Mouse (Mus musculus): ENCODE results near the gene Hist1h3g. TPM values are rescaled to one million over a fixed set of nuclear protein-coding genes. Genes with fewer than 3 reads are reported as not detected.
A peak's percentile ranks its signal among the peaks of the same experiment; 100 is the strongest.
"Not testable (repeated sequence)": the region's sequence is repeated elsewhere in the genome, so short reads cannot be mapped to it uniquely, and the experiment has no call there.

Gene Hist1h3g
- polyA plus RNA-seq, 1 experiment = not detected

- Histone ChIP-seq H3K4me1 (ENCODE audit: control insufficient read depth, insufficient read depth, insufficient read length, low read length) (no peaks in the 10 kb centered on the region), H3K4me3 (ENCODE audit: insufficient read depth, low read depth, low read length) (peak overlapping the region; percentile 69), H3K27ac (replicated peaks; ENCODE audit: low read depth, low read length) (peak overlapping the region; percentile 74)
Measured at GRCm38 (mm10) chr13:23554925-23555838, 20.0 kb downstream of the Hist1h3g start.

- Histone ChIP-seq H3K27ac (replicated peaks; ENCODE audit: low read depth, low read length) (peak overlapping the region; percentile 77), H3K4me1 (ENCODE audit: control insufficient read depth, insufficient read depth, insufficient read length, low read length) (no peaks in the 10 kb centered on the region), H3K4me3 (ENCODE audit: insufficient read depth, low read depth, low read length) (peak overlapping the region; percentile 69)
Measured at GRCm38 (mm10) chr13:23555839-23556416, 20.7 kb downstream of the Hist1h3g start.

GRCm38 (mm10) chr13:23556906-23557305, 21.7 kb downstream of the Hist1h3g start:
- no peak overlapping the region for H3K27ac ChIP-seq (replicated peaks; ENCODE audit: low read depth, low read length)
- H3K4me3 ChIP-seq (ENCODE audit: insufficient read depth, low read depth, low read length) = no peak overlapping the region

GRCm38 (mm10) chr13:23560699-23561098, 25.5 kb downstream of the Hist1h3g start:
- not testable (repeated sequence) for H3K4me3 ChIP-seq (ENCODE audit: insufficient read depth, low read depth, low read length); H3K27ac ChIP-seq (replicated peaks; ENCODE audit: low read depth, low read length); H3K4me1 ChIP-seq (ENCODE audit: control insufficient read depth, insufficient read depth, insufficient read length, low read length)

More at GRCm38 (mm10) chr13:23556906-23557305, 21.7 kb downstream of the Hist1h3g start:
- H3K4me1 ChIP-seq (ENCODE audit: control insufficient read depth, insufficient read depth, insufficient read length, low read length) = no peaks in the 10 kb centered on the region

- H3K4me1 ChIP-seq (ENCODE audit: control insufficient read depth, insufficient read depth, insufficient read length, low read length) = not testable (repeated sequence)
- H3K4me3 ChIP-seq (ENCODE audit: insufficient read depth, low read depth, low read length) = peak overlapping the region; percentile 75
- H3K27ac ChIP-seq (replicated peaks; ENCODE audit: low read depth, low read length) = peak overlapping the region; percentile 37; the same call in 1 of the 2 replicates
Measured at GRCm38 (mm10) chr13:23561531-23561882, 26.3 kb downstream of the Hist1h3g start.

- Histone ChIP-seq H3K4me3 (ENCODE audit: insufficient read depth, low read depth, low read length) (peak within 1 kb of the TSS; percentile 75), H3K27ac (replicated peaks; ENCODE audit: low read depth, low read length) (peak within 1 kb of the TSS; percentile 70)
- H3K4me1 ChIP-seq (ENCODE audit: control insufficient read depth, insufficient read depth, insufficient read length, low read length) = not testable (repeated sequence)
Measured at GRCm38 (mm10) chr13:23561883-23562659, 26.8 kb downstream of the Hist1h3g start, which contains the start of gene Hist1h3e. Gene Hist1h3e, minus strand, starts transcription at chr13:23562369.

GRCm38 (mm10) chr13:23562699-23563462, 27.7 kb downstream of the Hist1h3g start:
- Histone ChIP-seq H3K27ac (replicated peaks; ENCODE audit: low read depth, low read length) (peak overlapping the region; percentile 51), H3K4me1 (ENCODE audit: control insufficient read depth, insufficient read depth, insufficient read length, low read length) (no peaks in the 10 kb centered on the region), H3K4me3 (ENCODE audit: insufficient read depth, low read depth, low read length) (peak overlapping the region; percentile 75)

- no peaks in the 10 kb centered on the region for H3K4me1 ChIP-seq (ENCODE audit: control insufficient read depth, insufficient read depth, insufficient read length, low read length)
- no peak overlapping the region for H3K4me3 ChIP-seq (ENCODE audit: insufficient read depth, low read depth, low read length)
- H3K27ac ChIP-seq (replicated peaks; ENCODE audit: low read depth, low read length) = no peak overlapping the region
Measured at GRCm38 (mm10) chr13:23564482-23564881, 29.3 kb downstream of the Hist1h3g start.

- Histone ChIP-seq H3K27ac (replicated peaks; ENCODE audit: low read depth, low read length) (peak overlapping the region; percentile 46; the same call in 1 of the 2 replicates), H3K4me3 (ENCODE audit: insufficient read depth, low read depth, low read length) (peak overlapping the region; percentile 61)
- H3K4me1 ChIP-seq (ENCODE audit: control insufficient read depth, insufficient read depth, insufficient read length, low read length) = not testable (repeated sequence)
Measured at GRCm38 (mm10) chr13:23570261-23571021, 35.2 kb downstream of the Hist1h3g start.

GRCm38 (mm10) chr13:23571022-23571503, 35.8 kb downstream of the Hist1h3g start, which contains the start of the genes Hist1h2ae and Hist1h2bg:
Gene Hist1h2ae, minus strand, starts transcription at chr13:23571220.
Gene Hist1h2bg, plus strand, starts transcription at chr13:23571396.
- peak within 1 kb of the TSS; percentile 61 for H3K4me3 ChIP-seq (ENCODE audit: insufficient read depth, low read depth, low read length)
- 0 out of 2 replicates have a peak, but pooled peaks cover 2% of the 10 kb centered on the region for H3K4me1 ChIP-seq (ENCODE audit: control insufficient read depth, insufficient read depth, insufficient read length, low read length)
- peak within 1 kb of the TSS; percentile 74; the same call in 1 of the 2 replicates for H3K27ac ChIP-seq (replicated peaks; ENCODE audit: low read depth, low read length)

GRCm38 (mm10) chr13:23571504-23572217, 36.4 kb downstream of the Hist1h3g start:
- peak overlapping the region; percentile 59 for H3K4me3 ChIP-seq (ENCODE audit: insufficient read depth, low read depth, low read length)
- H3K27ac ChIP-seq (replicated peaks; ENCODE audit: low read depth, low read length) = 0 out of 2 replicates have a peak overlapping the region, but pooled peaks have one; percentile 74
- H3K4me1 ChIP-seq (ENCODE audit: control insufficient read depth, insufficient read depth, insufficient read length, low read length) = not testable (repeated sequence)

- Histone ChIP-seq H3K4me3 (ENCODE audit: insufficient read depth, low read depth, low read length) (no peak overlapping the region), H3K27ac (replicated peaks; ENCODE audit: low read depth, low read length) (no peak overlapping the region), H3K4me1 (ENCODE audit: control insufficient read depth, insufficient read depth, insufficient read length, low read length) (0 out of 2 replicates have a peak, but pooled peaks cover 2% of the 10 kb centered on the region)
Measured at GRCm38 (mm10) chr13:23572218-23573033, 37.2 kb downstream of the Hist1h3g start.
